Mouse (Mus musculus): ENCODE results near the gene Spg7. TPM values are rescaled to one million over a fixed set of nuclear protein-coding genes. Genes with fewer than 3 reads are reported as not detected.

Gene Spg7
- polyA plus RNA-seq, 1 experiment from 2014 or later, result 34.2 TPM

GRCm38 (mm10) chr8:123137645-123138077, 74.9 kb downstream of the Spg7 start:
- Histone ChIP-seq H3K36me3 (ENCODE audit: control insufficient read depth, insufficient read depth, low read length) (no peaks in the 10 kb centered on the region), H3K4me1 (ENCODE audit: control insufficient read depth, insufficient read depth, low read length) (peaks cover 27% of the 10 kb centered on the region), H3K4me3 (ENCODE audit: low read depth, low read length) (no peak overlapping the region), H3K9ac (ENCODE audit: low read length) (no peak overlapping the region), H3K27ac (ENCODE audit: low read depth, low read length) (peak overlapping the region; percentile 40; the same call in 1 of the 2 replicates), H3K4me2 (ENCODE audit: low read length) (no peak overlapping the region), H3K27me3 (replicated peaks; ENCODE audit: control insufficient read depth, insufficient read depth, low read length) (no peaks in the 10 kb centered on the region), H3K9me3 (replicated peaks; ENCODE audit: control insufficient read depth, low read length) (0 out of 2 replicates have a peak, but pooled peaks cover 2% of the 10 kb centered on the region)
- DNase-seq (ENCODE audit: low spot score) (peak; percentile 91), ATAC-seq (peak; percentile 92)
- 5% methylated on average over 2 of the region's 2 CpGs for WGBS

- ATAC-seq (no peak), DNase-seq (ENCODE audit: low spot score) (no peak)
- H3K36me3 ChIP-seq (ENCODE audit: control insufficient read depth, insufficient read depth, low read length), result no peaks in the 10 kb centered on the region
- no peak overlapping the region for H3K4me3 ChIP-seq (ENCODE audit: low read depth, low read length)
- H3K9me3 ChIP-seq (replicated peaks; ENCODE audit: control insufficient read depth, low read length), result no peaks in the 10 kb centered on the region
- no peaks in the 10 kb centered on the region for H3K27me3 ChIP-seq (replicated peaks; ENCODE audit: control insufficient read depth, insufficient read depth, low read length)
- no peak overlapping the region for H3K9ac ChIP-seq (ENCODE audit: low read length)
- H3K4me1 ChIP-seq (ENCODE audit: control insufficient read depth, insufficient read depth, low read length), result peaks cover 27% of the 10 kb centered on the region
- no peak overlapping the region for H3K27ac ChIP-seq (ENCODE audit: low read depth, low read length)
- WGBS, result 50% methylated on average over 4 of the region's 4 CpGs
- no peak overlapping the region for H3K4me2 ChIP-seq (ENCODE audit: low read length)
Measured at GRCm38 (mm10) chr8:123138741-123139140, 76.0 kb downstream of the Spg7 start.

GRCm38 (mm10) chr8:123141741-123142462, 79.2 kb downstream of the Spg7 start:
- H3K9ac ChIP-seq (ENCODE audit: low read length), result no peak overlapping the region
- peaks cover 8% of the 10 kb centered on the region; the same call in 1 of the 2 replicates for H3K4me1 ChIP-seq (ENCODE audit: control insufficient read depth, insufficient read depth, low read length)
- H3K4me2 ChIP-seq (ENCODE audit: low read length), result no peak overlapping the region
- ATAC-seq (peak; percentile 16; the same call in 1 of the 2 replicates), DNase-seq (ENCODE audit: low spot score) (peak; percentile 83)
- H3K36me3 ChIP-seq (ENCODE audit: control insufficient read depth, insufficient read depth, low read length), result no peaks in the 10 kb centered on the region
- 67% methylated on average over 14 of the region's 14 CpGs for WGBS
- no peaks in the 10 kb centered on the region for H3K9me3 ChIP-seq (replicated peaks; ENCODE audit: control insufficient read depth, low read length)
- H3K27me3 ChIP-seq (replicated peaks; ENCODE audit: control insufficient read depth, insufficient read depth, low read length), result no peaks in the 10 kb centered on the region
- H3K4me3 ChIP-seq (ENCODE audit: low read depth, low read length), result no peak overlapping the region
- no peak overlapping the region for H3K27ac ChIP-seq (ENCODE audit: low read depth, low read length)

GRCm38 (mm10) chr8:123145279-123145678, 82.5 kb downstream of the Spg7 start:
- 66% methylated on average over 6 of the region's 6 CpGs for WGBS
- no peaks in the 10 kb centered on the region for H3K27me3 ChIP-seq (replicated peaks; ENCODE audit: control insufficient read depth, insufficient read depth, low read length)
- ATAC-seq (no peak), DNase-seq (ENCODE audit: low spot score) (no peak)
- no peak overlapping the region for H3K4me2 ChIP-seq (ENCODE audit: low read length)
- 0 out of 2 replicates have a peak, but pooled peaks cover 3% of the 10 kb centered on the region for H3K4me1 ChIP-seq (ENCODE audit: control insufficient read depth, insufficient read depth, low read length)
- no peaks in the 10 kb centered on the region for H3K36me3 ChIP-seq (ENCODE audit: control insufficient read depth, insufficient read depth, low read length)
- no peak overlapping the region for H3K27ac ChIP-seq (ENCODE audit: low read depth, low read length)
- H3K9me3 ChIP-seq (replicated peaks; ENCODE audit: control insufficient read depth, low read length), result no peaks in the 10 kb centered on the region
- no peak overlapping the region for H3K4me3 ChIP-seq (ENCODE audit: low read depth, low read length)
- no peak overlapping the region for H3K9ac ChIP-seq (ENCODE audit: low read length)

- no peaks in the 10 kb centered on the region for H3K27me3 ChIP-seq (replicated peaks; ENCODE audit: control insufficient read depth, insufficient read depth, low read length)
- no peak overlapping the region for H3K4me2 ChIP-seq (ENCODE audit: low read length)
- no peak for ATAC-seq
- 0 out of 2 replicates have a peak, but pooled peaks cover 3% of the 10 kb centered on the region for H3K4me1 ChIP-seq (ENCODE audit: control insufficient read depth, insufficient read depth, low read length)
- DNase-seq (ENCODE audit: low spot score), result no peak
- H3K9me3 ChIP-seq (replicated peaks; ENCODE audit: control insufficient read depth, low read length), result no peaks in the 10 kb centered on the region
- no peak overlapping the region for H3K27ac ChIP-seq (ENCODE audit: low read depth, low read length)
- no peaks in the 10 kb centered on the region for H3K36me3 ChIP-seq (ENCODE audit: control insufficient read depth, insufficient read depth, low read length)
- 75% methylated on average over 7 of the region's 7 CpGs for WGBS
- H3K4me3 ChIP-seq (ENCODE audit: low read depth, low read length), result no peak overlapping the region
- H3K9ac ChIP-seq (ENCODE audit: low read length), result no peak overlapping the region
Measured at GRCm38 (mm10) chr8:123146390-123146789, 83.6 kb downstream of the Spg7 start.

Small RNA genes within 50 kb of the gene (microRNA-seq; reads per million reads assigned to microRNA genes)
- gene Mir7079 (not detected), gene Mir7080 (1.2 reads per million)

Other genes starting within 250 kb of the Spg7 start
- gene Cdh15, start 215.0 kb upstream of the Spg7 start, polyA plus RNA-seq (2014; fragmentation: Nextera tagmentation; extraction: Ambion mirVana), result 0.69 and 1.4 TPM in 2 replicates
- 32.1 and 34.9 TPM in 2 replicates for gene Ankrd11, start 20.7 kb upstream of the Spg7 start, polyA plus RNA-seq (2014; fragmentation: Nextera tagmentation; extraction: Ambion mirVana)
- gene Rpl13, start 39.4 kb downstream of the Spg7 start, polyA plus RNA-seq (2014; fragmentation: Nextera tagmentation; extraction: Ambion mirVana), result 1,075 and 1,254 TPM in 2 replicates
- gene Cpne7, start 54.4 kb downstream of the Spg7 start, polyA plus RNA-seq (2014; fragmentation: Nextera tagmentation; extraction: Ambion mirVana), result 1.0 and 2.7 TPM in 2 replicates
- gene Sult5a1, start 95.4 kb downstream of the Spg7 start, polyA plus RNA-seq (2014; fragmentation: Nextera tagmentation; extraction: Ambion mirVana), result 0.33 and 0.93 TPM in 2 replicates
- gene Dpep1, start 123.3 kb downstream of the Spg7 start, polyA plus RNA-seq (2014; fragmentation: Nextera tagmentation; extraction: Ambion mirVana), result not detected in 2 replicates
- gene Chmp1a, start 149.8 kb downstream of the Spg7 start, polyA plus RNA-seq (2014; fragmentation: Nextera tagmentation; extraction: Ambion mirVana), result 180 and 200 TPM in 2 replicates
- 5.8 and 6.5 TPM in 2 replicates for gene Spata33, start 149.9 kb downstream of the Spg7 start, polyA plus RNA-seq (2014; fragmentation: Nextera tagmentation; extraction: Ambion mirVana)
- gene Cdk10, start 161.9 kb downstream of the Spg7 start, polyA plus RNA-seq (2014; fragmentation: Nextera tagmentation; extraction: Ambion mirVana), result 41.1 and 43.1 TPM in 2 replicates
- gene Spata2l, start 173.3 kb downstream of the Spg7 start, polyA plus RNA-seq (2014; fragmentation: Nextera tagmentation; extraction: Ambion mirVana), result 2.4 and 4.1 TPM in 2 replicates
- gene Zfp276, start 191.3 kb downstream of the Spg7 start, polyA plus RNA-seq (2014; fragmentation: Nextera tagmentation; extraction: Ambion mirVana), result 14.7 and 18.5 TPM in 2 replicates
- gene Vps9d1, start 191.4 kb downstream of the Spg7 start, polyA plus RNA-seq (2014; fragmentation: Nextera tagmentation; extraction: Ambion mirVana), result 31.9 and 41.5 TPM in 2 replicates